Mouse (Mus musculus) thymus, adult 2 months (tissue): Measurements from ENCODE around the gene Card19. TPM values are rescaled to one million over a fixed set of nuclear protein-coding genes. Genes with fewer than 3 reads are reported as not detected.

Experiments
- DNase-seq: peaks from one replicate; pipeline ENCODE4 v3.0.0; 2021
- H3K27ac ChIP-seq: fragments of 200-500 bp; 2 replicates; pipeline ENCODE4 v1.5.1; 2012; ENCODE audit warnings: low read length, control low read depth; ENCODE audit not compliant: control insufficient read depth, insufficient read depth
- H3K27me3 ChIP-seq: fragments of 200-500 bp; 2 replicates; pipeline ENCODE4 v1.6.1; 2012; ENCODE audit warnings: mild to moderate bottlenecking, low read length, moderate library complexity, mixed read lengths; ENCODE audit not compliant: control insufficient read depth, insufficient read depth
- H3K36me3 ChIP-seq: fragments of 200-500 bp; 2 replicates; pipeline ENCODE4 v1.6.1; 2012; ENCODE audit warnings: mild to moderate bottlenecking, low read length, moderate library complexity; ENCODE audit not compliant: control insufficient read depth, insufficient read depth
- H3K4me1 ChIP-seq: fragments of 200-500 bp; replicated peaks from 2 replicates; pipeline ENCODE4 v1.6.1; 2012; ENCODE audit warnings: low read length; ENCODE audit not compliant: control insufficient read depth, insufficient read depth
- H3K4me3 ChIP-seq: fragments of 200-500 bp; 2 replicates; pipeline ENCODE4 v1.5.1; 2012; ENCODE audit warnings: mild to moderate bottlenecking, low read length, control low read depth, moderate library complexity; ENCODE audit not compliant: control insufficient read depth, insufficient read depth
- CTCF ChIP-seq: fragments of 200-500 bp; IDR thresholded peaks from 2 replicates; pipeline ENCODE4 v1.5.1; 2012; ENCODE audit warnings: mild to moderate bottlenecking, control low read depth, low read length, moderate library complexity, borderline replicate concordance; ENCODE audit not compliant: control insufficient read depth, poor library complexity, insufficient read depth; ENCODE audit errors: extremely low read depth
- POLR2A ChIP-seq: fragments of 200-500 bp; IDR thresholded peaks from 2 replicates; pipeline ENCODE4 v1.6.1; 2012; ENCODE audit warnings: mild to moderate bottlenecking, low read length, control low read depth, moderate library complexity; ENCODE audit not compliant: control insufficient read depth, poor library complexity, insufficient read depth; ENCODE audit errors: extremely low read depth
- WGBS: fragments of 180-500 bp; shearing (Covaris S2); methylation state at CpG from one replicate; pipeline ENCODE4 v1.1.7; 2018; 5-methylcytosine and 5-hydroxymethylcytosine counted together
- polyA plus RNA-seq: library from polyadenylated mRNA; depleted of rRNA; stranded (reverse); fragments of >200 nt; gene quantifications from 2 replicates; pipeline ENCODE4 v1.2.3, GENCODE M21; 2012

The Card19 gene
- polyA plus RNA-seq, 1 experiment: 86.2 TPM

DNA sequence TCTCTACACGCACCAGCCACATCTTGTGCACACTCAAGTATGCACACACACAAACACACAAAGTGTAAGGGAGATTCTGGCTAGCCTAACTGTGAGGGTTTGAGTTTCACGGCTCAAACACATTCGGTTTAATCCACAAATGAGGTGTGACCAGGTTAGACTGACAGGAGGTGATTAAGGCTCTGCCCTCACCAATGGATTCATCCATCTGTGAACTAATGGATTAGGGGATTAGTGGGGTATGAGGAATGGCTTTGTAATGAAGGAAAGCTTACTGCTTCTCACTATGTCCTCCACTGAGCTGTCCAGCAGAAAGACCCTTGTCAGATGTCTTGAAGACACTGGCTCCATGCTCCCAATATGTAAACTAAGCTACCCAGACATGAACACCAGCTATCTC, 2.8 kb upstream of the Card19 start:
- Histone ChIP-seq H3K27me3 (no peaks in the 10 kb centered on the region; the same call in 1 of the 2 replicates), H3K27ac (no peak overlapping the region), H3K4me3 (no peak overlapping the region), H3K36me3 (no peaks in the 10 kb centered on the region), H3K4me1 (peaks cover 12% of the 10 kb centered on the region)
- TF ChIP-seq POLR2A: no peak
- no peak for TF ChIP-seq CTCF
- WGBS: 95% methylated on average over 3 of the region's 3 CpGs
- DNase-seq: no peak

DNA sequence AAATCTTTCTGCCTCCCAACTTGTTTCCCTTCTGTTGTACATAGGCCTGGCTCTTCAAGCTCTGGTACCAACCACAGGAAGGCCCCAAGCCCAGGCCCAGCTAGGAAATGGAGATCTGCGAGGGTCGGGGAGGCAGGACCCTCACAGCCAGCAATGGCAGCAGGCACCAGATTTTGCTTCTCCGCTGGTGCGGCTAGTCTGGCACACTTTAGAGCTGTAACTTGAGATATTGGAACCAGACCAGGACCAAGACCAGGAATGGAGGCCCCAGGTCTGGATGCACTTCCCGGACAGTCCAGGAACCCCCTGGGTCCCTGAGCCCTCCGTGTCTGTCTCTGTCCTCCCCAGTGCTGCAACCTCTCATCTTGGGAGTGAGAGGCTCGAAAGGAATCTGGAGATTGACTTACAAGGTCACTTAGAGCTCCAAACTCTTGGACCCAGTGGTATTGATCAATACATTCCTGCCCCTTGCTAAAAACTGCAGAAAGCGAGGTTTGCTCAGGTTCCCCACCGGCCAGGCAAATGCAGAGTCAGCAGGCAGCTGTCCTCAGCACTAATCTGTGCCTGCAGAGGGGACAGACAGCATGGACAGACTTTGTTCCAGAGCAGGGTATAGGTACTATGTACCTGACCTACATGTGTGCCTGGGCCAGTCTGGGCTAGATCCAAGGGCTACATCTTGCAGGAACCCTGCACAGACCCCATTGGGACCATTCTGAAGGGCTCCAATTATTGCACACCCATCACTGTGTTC, 1.1 kb upstream of the Card19 start:
- TF ChIP-seq POLR2A: no peak
- no peak for TF ChIP-seq CTCF
- no peaks in the 10 kb centered on the region for H3K36me3 ChIP-seq
- no peak overlapping the region for H3K4me3 ChIP-seq
- WGBS: 97% methylated on average over 9 of the region's 9 CpGs
- DNase-seq: no peak
- H3K4me1 ChIP-seq: peaks cover 20% of the 10 kb centered on the region
- H3K27ac ChIP-seq: no peak overlapping the region
- H3K27me3 ChIP-seq: no peaks in the 10 kb centered on the region

DNA sequence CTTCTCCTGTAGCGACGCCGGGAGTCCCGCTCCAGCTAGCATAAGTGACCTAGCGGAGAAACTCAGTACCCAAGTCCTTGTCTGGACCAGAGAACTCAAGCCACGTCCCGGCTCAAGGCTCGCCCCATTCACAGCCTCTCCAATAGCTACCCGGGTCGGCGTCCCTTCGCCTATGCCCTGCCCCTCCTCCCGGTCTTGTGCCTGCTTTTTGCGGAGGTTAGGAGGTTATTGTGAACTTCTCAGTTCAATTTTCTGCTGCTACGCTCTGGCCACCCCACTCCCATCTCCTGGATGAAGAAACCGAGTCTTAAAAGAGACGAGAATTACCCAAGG, 349 bp upstream of the Card19 start:
- Histone ChIP-seq H3K4me3 (peak overlapping the region; percentile 68), H3K27ac (no peak overlapping the region), H3K36me3 (no peaks in the 10 kb centered on the region), H3K27me3 (no peaks in the 10 kb centered on the region), H3K4me1 (peaks cover 20% of the 10 kb centered on the region)
- no peak for DNase-seq
- TF ChIP-seq CTCF: no peak
- peak; percentile 71; the same call in 1 of the 2 replicates for TF ChIP-seq POLR2A
- 6% methylated on average over 17 of the region's 17 CpGs for WGBS

DNA sequence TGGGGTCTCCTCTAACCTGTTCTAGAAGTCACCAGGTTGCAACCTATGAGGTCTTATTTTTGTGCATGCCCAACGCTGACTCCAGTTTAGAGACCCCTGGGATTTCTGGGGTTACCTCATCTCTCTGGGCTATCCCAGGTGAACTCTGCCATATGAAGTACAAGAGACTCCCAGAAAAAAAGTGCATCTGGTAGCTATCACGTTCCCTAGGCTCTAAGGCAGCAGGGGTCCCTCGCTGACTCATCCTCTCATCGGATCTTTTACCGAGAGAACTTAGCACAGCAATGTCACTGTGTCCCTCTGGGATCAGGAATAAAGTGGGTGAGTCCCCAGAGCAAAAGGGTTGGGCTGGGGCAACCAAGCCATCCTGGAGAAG, 721 bp downstream of the Card19 start:
- Histone ChIP-seq H3K4me3 (peak overlapping the region; percentile 68), H3K36me3 (no peaks in the 10 kb centered on the region), H3K4me1 (peaks cover 20% of the 10 kb centered on the region), H3K27ac (no peak overlapping the region), H3K27me3 (no peaks in the 10 kb centered on the region)
- no peak for DNase-seq
- WGBS: 13% methylated on average over 5 of the region's 5 CpGs
- TF ChIP-seq POLR2A (no peak), CTCF (no peak)

DNA sequence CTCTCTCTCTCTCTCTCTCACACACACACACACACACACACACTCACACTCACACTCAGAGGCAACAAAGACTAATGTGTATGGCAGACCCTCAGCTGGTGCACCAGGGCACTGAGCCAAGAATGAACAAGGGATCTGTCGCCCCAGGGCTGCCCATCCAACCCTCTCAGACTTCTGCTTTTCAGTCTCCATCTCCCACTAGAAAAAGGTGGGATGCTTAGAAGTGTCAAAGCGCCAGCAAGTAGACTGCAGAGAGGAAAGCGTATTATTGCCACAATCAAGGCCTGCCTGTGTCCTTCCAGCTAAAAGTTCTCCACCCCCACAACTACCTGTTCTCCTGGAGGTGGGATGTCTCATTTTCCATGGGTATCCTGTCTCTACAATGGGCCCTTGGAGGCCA, 1.4 kb downstream of the Card19 start:
- peaks cover 20% of the 10 kb centered on the region for H3K4me1 ChIP-seq
- H3K4me3 ChIP-seq: no peak overlapping the region
- WGBS: 79% methylated on average over 3 of the region's 3 CpGs

DNA sequence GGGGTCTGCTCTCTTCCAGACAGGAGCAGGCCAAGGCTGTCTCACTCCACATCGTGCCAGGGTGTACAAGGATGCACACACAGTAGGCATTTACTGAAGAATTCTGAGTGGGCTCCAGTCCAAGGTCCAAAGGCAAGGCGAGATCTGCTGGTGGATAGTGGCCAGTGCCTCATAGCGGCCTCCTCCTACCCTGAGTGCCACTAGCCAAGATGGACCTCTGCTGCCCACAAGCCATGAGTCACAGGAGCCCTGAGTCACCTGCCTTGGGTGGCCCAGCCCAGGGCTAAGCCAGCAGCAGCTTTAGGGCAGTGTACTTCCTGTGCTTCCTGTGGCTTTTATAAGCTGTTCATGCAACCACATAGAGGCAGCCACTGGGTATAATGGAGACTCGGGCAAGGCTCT, 2.3 kb downstream of the Card19 start:
- H3K4me3 ChIP-seq: no peak overlapping the region
- no peak for DNase-seq
- H3K36me3 ChIP-seq: no peaks in the 10 kb centered on the region
- 33% methylated on average over 4 of the region's 4 CpGs for WGBS
- H3K4me1 ChIP-seq: peaks cover 20% of the 10 kb centered on the region
- TF ChIP-seq CTCF: no peak
- H3K27ac ChIP-seq: no peak overlapping the region
- no peaks in the 10 kb centered on the region for H3K27me3 ChIP-seq

More for the DNA sequence above, 1.4 kb downstream of the Card19 start:
- H3K27ac ChIP-seq: no peak overlapping the region
- no peaks in the 10 kb centered on the region for H3K27me3 ChIP-seq
- DNase-seq: no peak
- H3K36me3 ChIP-seq: no peaks in the 10 kb centered on the region
- TF ChIP-seq CTCF (no peak), POLR2A (no peak)

DNA sequence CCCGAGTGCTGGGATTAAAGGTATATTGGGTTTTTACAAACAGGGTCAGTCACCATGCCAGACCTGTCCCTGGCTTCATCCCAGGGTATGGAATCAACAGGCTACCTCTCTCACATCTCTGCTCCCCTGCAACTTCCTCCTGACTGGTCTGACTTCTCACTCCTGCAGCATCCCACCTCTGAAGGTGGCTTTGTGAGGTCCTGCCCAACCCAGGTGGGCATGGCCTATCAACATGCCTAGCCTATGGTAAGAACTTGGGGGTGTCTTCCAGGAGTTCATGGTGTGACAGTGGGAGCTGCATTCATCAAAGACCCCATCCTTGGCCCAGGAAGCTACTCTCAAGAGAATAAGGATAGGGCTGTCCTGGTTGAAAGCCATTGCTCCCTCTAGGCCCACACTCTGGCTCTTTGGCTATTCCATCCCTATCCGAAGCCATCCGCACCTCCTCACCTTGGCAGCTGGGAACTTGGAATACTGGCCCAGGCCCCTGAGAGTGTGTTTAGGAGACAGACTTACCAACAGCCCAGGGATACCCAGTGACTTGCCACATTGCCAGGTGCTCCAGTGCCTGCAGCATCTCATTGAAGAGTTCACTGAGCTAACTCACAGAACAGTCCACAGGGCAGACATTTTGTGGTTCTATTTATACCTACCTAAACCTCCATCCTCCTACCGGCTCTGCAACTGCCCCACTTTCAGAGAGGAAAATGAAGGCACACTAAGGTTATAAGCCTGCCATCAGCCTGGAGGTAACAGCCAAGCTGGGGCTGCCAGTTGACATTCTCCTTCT, 2.9 kb downstream of the Card19 start:
- H3K27me3 ChIP-seq: no peaks in the 10 kb centered on the region
- no peak overlapping the region for H3K27ac ChIP-seq
- no peak overlapping the region for H3K4me3 ChIP-seq
- no peak for TF ChIP-seq POLR2A
- no peak for TF ChIP-seq CTCF
- 77% methylated on average over 4 of the region's 4 CpGs for WGBS
- H3K4me1 ChIP-seq: peaks cover 20% of the 10 kb centered on the region
- no peaks in the 10 kb centered on the region for H3K36me3 ChIP-seq
- DNase-seq: no peak
